Mouse (Mus musculus) embryonic facial prominence, embryonic 11.5 days (tissue): ENCODE data around the gene Col6a2. TPM values are rescaled to one million over a fixed set of nuclear protein-coding genes. Genes with fewer than 3 reads are reported as not detected.

Experiments
- ATAC-seq: fragments of 200-750 bp; cut with Nextera tagmentation; replicated peaks from 2 replicates; pipeline ENCODE4 v1.8.0; 2017; ENCODE audit warnings: low read depth; ENCODE audit not compliant: insufficient number of reproducible peaks, low FRiP score, low TSS enrichment
- DNase-seq: peaks from one replicate; pipeline ENCODE4 v3.0.0-alpha.2; 2015; ENCODE audit warnings: low spot score
- H3K27ac ChIP-seq: fragments of 300-500 bp; sonication (generic); replicated peaks from 2 replicates; pipeline ENCODE4 v1.5.1; 2014; ENCODE audit warnings: mild to moderate bottlenecking, low read depth, low read length, control low read depth
- H3K27me3 ChIP-seq: fragments of 300-500 bp; sonication (generic); 2 replicates; pipeline ENCODE4 v1.6.1; 2014; ENCODE audit warnings: mild to moderate bottlenecking, low read length, moderate library complexity, mixed read lengths; ENCODE audit not compliant: control insufficient read depth, insufficient read depth
- H3K36me3 ChIP-seq: fragments of 300-500 bp; sonication (generic); replicated peaks from 2 replicates; pipeline ENCODE4 v1.6.1; 2014; ENCODE audit warnings: low read depth, mild to moderate bottlenecking, low read length, moderate library complexity, mixed read lengths; ENCODE audit not compliant: control insufficient read depth, insufficient read depth
- H3K4me1 ChIP-seq: fragments of 300-500 bp; sonication (generic); 2 replicates; pipeline ENCODE4 v1.6.1; 2014; ENCODE audit warnings: low read length, mixed read lengths; ENCODE audit not compliant: control insufficient read depth, insufficient read depth
- H3K4me2 ChIP-seq: fragments of 300-500 bp; sonication (generic); 2 replicates; pipeline ENCODE4 v1.6.1; 2014; ENCODE audit warnings: low read depth, mild to moderate bottlenecking, control low read depth, low read length, moderate library complexity
- H3K4me3 ChIP-seq: fragments of 300-500 bp; sonication (generic); 2 replicates; pipeline ENCODE4 v1.5.1; 2014; ENCODE audit warnings: low read depth, low read length, control low read depth
- H3K9ac ChIP-seq: fragments of 300-500 bp; sonication (generic); replicated peaks from 2 replicates; pipeline ENCODE4 v1.6.1; 2014; ENCODE audit warnings: mild to moderate bottlenecking, control low read depth, low read length
- H3K9me3 ChIP-seq: fragments of 300-500 bp; sonication (generic); replicated peaks from 2 replicates; pipeline ENCODE4 v1.6.1; 2016; ENCODE audit warnings: mild to moderate bottlenecking, low read length, inconsistent platforms, mixed read lengths; ENCODE audit not compliant: control insufficient read depth
- WGBS: fragments of 180-500 bp; shearing (Covaris S2); extraction: QIAGEN DNeasy Blood & Tissue Kit; methylation state at CpG from one replicate; pipeline ENCODE4 v1.1.7; 2014; 5-methylcytosine and 5-hydroxymethylcytosine counted together
- polyA plus RNA-seq: library from polyadenylated mRNA; unstranded; fragments of >200 nt; fragmentation: Nextera tagmentation; extraction: Ambion mirVana; gene quantifications from 2 replicates; pipeline ENCODE4 v1.2.1, GENCODE M21; 2014

The Col6a2 gene
- polyA plus RNA-seq, 1 experiment from 2014 or later, result 14.0 TPM

- Histone ChIP-seq H3K36me3 (no peaks in the 10 kb centered on the region), H3K9ac (no peak overlapping the region), H3K4me1 (no peaks in the 10 kb centered on the region), H3K4me2 (no peak overlapping the region), H3K27me3 (no peaks in the 10 kb centered on the region), H3K9me3 (no peaks in the 10 kb centered on the region), H3K4me3 (no peak overlapping the region), H3K27ac (no peak overlapping the region)
- WGBS, result 88% methylated on average over 22 of the region's 22 CpGs
- DNase-seq (no peak), ATAC-seq (no peak)
These were observed 53.3 kb downstream of the Col6a2 start for GRCm38 (mm10) chr10:76569996-76570685.

- no peak for DNase-seq
- WGBS, result 88% methylated on average over 10 of the region's 10 CpGs
- Histone ChIP-seq H3K27ac (no peak within 1 kb of the TSS), H3K9ac (no peak within 1 kb of the TSS), H3K4me2 (no peak within 1 kb of the TSS), H3K36me3 (no peaks in the 10 kb centered on the region), H3K27me3 (no peaks in the 10 kb centered on the region), H3K4me1 (no peaks in the 10 kb centered on the region), H3K9me3 (no peaks in the 10 kb centered on the region), H3K4me3 (no peak within 1 kb of the TSS)
- no peak for ATAC-seq
These were observed 61.5 kb downstream of the Col6a2 start, which contains the start of gene Spatc1l for GRCm38 (mm10) chr10:76561972-76562371. Gene Spatc1l, plus strand, starts transcription at chr10:76562272.

- Histone ChIP-seq H3K27ac (no peak overlapping the region), H3K27me3 (no peaks in the 10 kb centered on the region), H3K4me1 (no peaks in the 10 kb centered on the region), H3K36me3 (peaks cover 15% of the 10 kb centered on the region), H3K9me3 (no peaks in the 10 kb centered on the region), H3K9ac (no peak overlapping the region), H3K4me3 (no peak overlapping the region), H3K4me2 (no peak overlapping the region)
- DNase-seq (no peak), ATAC-seq (no peak)
- WGBS, result 90% methylated on average over 5 of the region's 5 CpGs
These were observed 69.4 kb downstream of the Col6a2 start for GRCm38 (mm10) chr10:76554061-76554460.

GRCm38 (mm10) chr10:76551556-76551955 lies 71.9 kb downstream of the Col6a2 start:
- H3K9me3 ChIP-seq, result no peaks in the 10 kb centered on the region
- no peak overlapping the region for H3K27ac ChIP-seq
- no peak overlapping the region for H3K4me3 ChIP-seq
- H3K27me3 ChIP-seq, result no peaks in the 10 kb centered on the region
- H3K36me3 ChIP-seq, result peaks cover 15% of the 10 kb centered on the region
- WGBS, result 82% methylated on average over 3 of the region's 3 CpGs
- H3K9ac ChIP-seq, result no peak overlapping the region
- no peaks in the 10 kb centered on the region for H3K4me1 ChIP-seq
- no peak overlapping the region for H3K4me2 ChIP-seq
- no peak for DNase-seq
- ATAC-seq, result no peak

GRCm38 (mm10) chr10:76550458-76550857 lies 73.0 kb downstream of the Col6a2 start:
- no peak overlapping the region for H3K27ac ChIP-seq
- peak; percentile 4 for DNase-seq
- H3K9me3 ChIP-seq, result no peaks in the 10 kb centered on the region
- no peaks in the 10 kb centered on the region for H3K4me1 ChIP-seq
- ATAC-seq, result no peak
- WGBS, result 91% methylated on average over 5 of the region's 5 CpGs
- no peak overlapping the region for H3K9ac ChIP-seq
- H3K27me3 ChIP-seq, result no peaks in the 10 kb centered on the region
- no peak overlapping the region for H3K4me2 ChIP-seq
- H3K36me3 ChIP-seq, result peaks cover 15% of the 10 kb centered on the region
- H3K4me3 ChIP-seq, result no peak overlapping the region

GRCm38 (mm10) chr10:76548218-76548617 lies 75.2 kb downstream of the Col6a2 start:
- DNase-seq, result no peak
- no peak overlapping the region for H3K9ac ChIP-seq
- no peaks in the 10 kb centered on the region for H3K4me1 ChIP-seq
- H3K27ac ChIP-seq, result no peak overlapping the region
- WGBS, result 94% methylated on average over 8 of the region's 8 CpGs
- H3K9me3 ChIP-seq, result no peaks in the 10 kb centered on the region
- ATAC-seq, result no peak
- no peaks in the 10 kb centered on the region for H3K27me3 ChIP-seq
- H3K4me3 ChIP-seq, result no peak overlapping the region
- H3K4me2 ChIP-seq, result no peak overlapping the region
- peaks cover 9% of the 10 kb centered on the region for H3K36me3 ChIP-seq

- Histone ChIP-seq H3K4me1 (no peaks in the 10 kb centered on the region), H3K27ac (no peak overlapping the region), H3K4me2 (no peak overlapping the region), H3K9ac (no peak overlapping the region), H3K9me3 (no peaks in the 10 kb centered on the region), H3K4me3 (no peak overlapping the region), H3K36me3 (peaks cover 6% of the 10 kb centered on the region), H3K27me3 (no peaks in the 10 kb centered on the region)
- no peak for ATAC-seq
- DNase-seq, result no peak
- 93% methylated on average over 8 of the region's 8 CpGs for WGBS
These were observed 76.9 kb downstream of the Col6a2 start for GRCm38 (mm10) chr10:76546566-76546965.
